Mouse (Mus musculus) testis, adult 2 months (tissue): Measurements from ENCODE around the gene Bckdhb. TPM values are rescaled to one million over a fixed set of nuclear protein-coding genes. Genes with fewer than 3 reads are reported as not detected.
"Not testable (repeated sequence)": the region's sequence is repeated elsewhere in the genome, so short reads cannot be mapped to it uniquely, and the experiment has no call there.

Experiments
- H3K27ac ChIP-seq: fragments of 200-500 bp; 2 replicates; pipeline ENCODE4 v1.5.1; 2012; ENCODE audit warnings: low read depth, low read length; ENCODE audit not compliant: control insufficient read depth, insufficient read depth
- H3K27me3 ChIP-seq: fragments of 200-500 bp; 2 replicates; pipeline ENCODE4 v1.6.1; 2012; ENCODE audit warnings: mild to moderate bottlenecking, low read length, moderate library complexity; ENCODE audit not compliant: control insufficient read depth, insufficient read depth
- H3K36me3 ChIP-seq: fragments of 200-500 bp; 2 replicates; pipeline ENCODE4 v1.6.1; 2012; ENCODE audit warnings: mild to moderate bottlenecking, low read length; ENCODE audit not compliant: control insufficient read depth, insufficient read depth
- H3K4me1 ChIP-seq: fragments of 200-500 bp; 2 replicates; pipeline ENCODE4 v1.6.1; 2012; ENCODE audit warnings: low read length; ENCODE audit not compliant: control insufficient read depth, insufficient read depth
- H3K4me3 ChIP-seq: fragments of 200-500 bp; 2 replicates; pipeline ENCODE4 v1.5.1; 2012; ENCODE audit warnings: low read depth, mild to moderate bottlenecking, low read length, moderate library complexity, mixed read lengths; ENCODE audit not compliant: control insufficient read depth
- CTCF ChIP-seq: fragments of 200-500 bp; IDR thresholded peaks from 2 replicates; pipeline ENCODE4 v1.5.1; 2012; ENCODE audit warnings: low read depth, mild to moderate bottlenecking, inconsistent platforms, low read length, moderate library complexity; ENCODE audit not compliant: control insufficient read depth, insufficient read depth, insufficient replicate concordance
- POLR2A ChIP-seq: fragments of 200-500 bp; IDR thresholded peaks from 2 replicates; pipeline ENCODE4 v1.6.1; 2012; ENCODE audit warnings: low read depth, mild to moderate bottlenecking, inconsistent platforms, low read length, moderate library complexity; ENCODE audit not compliant: control insufficient read depth
- polyA plus RNA-seq: library from polyadenylated mRNA; depleted of rRNA; stranded (reverse); fragments of >200 nt; gene quantifications from 2 replicates; pipeline ENCODE4 v1.2.3, GENCODE M21; 2012

Bckdhb gene
- polyA plus RNA-seq, 1 experiment = 4.6 TPM

DNA sequence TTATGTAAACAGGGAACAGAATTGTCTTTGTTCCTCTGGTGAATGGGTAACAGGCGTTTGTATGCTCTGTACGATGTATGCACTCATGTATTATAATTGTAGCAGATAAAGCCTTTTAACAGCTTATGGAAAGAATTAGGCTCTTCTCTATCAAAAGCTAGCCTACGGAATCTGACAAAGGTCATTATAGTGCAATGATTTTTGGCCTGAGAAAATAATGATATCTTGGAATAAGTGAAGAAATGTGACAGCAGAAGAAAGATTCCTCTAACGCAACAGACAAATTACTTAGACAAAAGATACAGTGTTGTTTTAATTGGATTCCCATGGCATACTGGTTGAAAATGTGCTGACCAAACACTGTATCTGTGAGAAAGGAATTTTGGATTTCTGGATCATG, 122.0 kb downstream of the Bckdhb start:
- H3K27ac ChIP-seq = no peak overlapping the region
- no peaks in the 10 kb centered on the region for H3K36me3 ChIP-seq
- TF ChIP-seq POLR2A = no peak
- no peak for TF ChIP-seq CTCF
- H3K4me3 ChIP-seq = no peak overlapping the region
- no peaks in the 10 kb centered on the region for H3K27me3 ChIP-seq
- H3K4me1 ChIP-seq = no peaks in the 10 kb centered on the region

DNA sequence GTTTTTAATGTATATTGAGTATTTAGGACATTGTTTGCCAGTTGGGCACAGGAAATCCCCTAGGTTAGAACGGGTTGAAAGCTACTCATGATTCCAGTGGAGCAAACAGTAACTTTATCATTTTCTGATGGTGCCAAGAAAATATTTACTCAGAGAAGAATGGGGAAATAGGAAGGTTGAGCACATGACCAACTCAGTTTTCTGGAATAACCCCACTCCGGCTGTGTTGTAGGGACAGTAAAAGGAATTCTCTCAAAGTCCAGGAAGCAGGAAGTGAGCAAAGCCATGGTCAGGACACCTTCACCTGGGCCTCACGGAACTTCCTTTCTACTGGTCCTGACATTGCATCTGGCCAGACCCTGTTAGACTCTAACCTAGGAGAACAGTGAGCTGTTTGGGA, 122.5 kb downstream of the Bckdhb start:
- Histone ChIP-seq H3K36me3 (no peaks in the 10 kb centered on the region), H3K27me3 (no peaks in the 10 kb centered on the region), H3K27ac (no peak overlapping the region), H3K4me1 (no peaks in the 10 kb centered on the region), H3K4me3 (no peak overlapping the region)
- TF ChIP-seq POLR2A = no peak
- TF ChIP-seq CTCF = no peak

DNA sequence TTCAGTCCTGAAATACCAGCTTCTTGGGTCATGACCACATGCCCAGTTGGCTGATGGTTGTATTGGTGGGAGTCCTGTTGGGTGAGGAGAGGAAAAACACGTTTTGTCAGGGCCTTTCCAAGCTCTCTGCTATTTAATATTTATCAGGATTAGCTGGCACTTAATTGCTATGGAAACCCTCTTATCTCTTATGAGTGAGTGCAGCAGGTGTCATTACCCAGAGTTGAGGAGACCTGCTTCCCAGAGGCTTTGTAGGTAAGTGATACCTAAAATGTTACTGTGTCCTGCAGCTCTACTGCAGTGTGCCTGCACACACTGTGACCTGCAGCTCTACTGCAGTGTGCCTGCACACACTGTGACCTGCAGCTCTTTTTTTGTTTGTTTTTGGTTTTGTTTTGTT, 124.2 kb downstream of the Bckdhb start:
- TF ChIP-seq CTCF (no peak), POLR2A (no peak)

GRCm38 (mm10) chr9:84050867-84051635, 126.1 kb downstream of the Bckdhb start:
- TF ChIP-seq CTCF = no peak
- no peak for TF ChIP-seq POLR2A
- Histone ChIP-seq H3K27ac (no peak overlapping the region), H3K4me1 (no peaks in the 10 kb centered on the region), H3K4me3 (no peak overlapping the region), H3K27me3 (no peaks in the 10 kb centered on the region), H3K36me3 (no peaks in the 10 kb centered on the region)

More for the DNA sequence above, 124.2 kb downstream of the Bckdhb start:
- H3K36me3 ChIP-seq = no peaks in the 10 kb centered on the region
- H3K27ac ChIP-seq = no peak overlapping the region
- no peaks in the 10 kb centered on the region for H3K27me3 ChIP-seq
- H3K4me3 ChIP-seq = no peak overlapping the region
- H3K4me1 ChIP-seq = no peaks in the 10 kb centered on the region

DNA sequence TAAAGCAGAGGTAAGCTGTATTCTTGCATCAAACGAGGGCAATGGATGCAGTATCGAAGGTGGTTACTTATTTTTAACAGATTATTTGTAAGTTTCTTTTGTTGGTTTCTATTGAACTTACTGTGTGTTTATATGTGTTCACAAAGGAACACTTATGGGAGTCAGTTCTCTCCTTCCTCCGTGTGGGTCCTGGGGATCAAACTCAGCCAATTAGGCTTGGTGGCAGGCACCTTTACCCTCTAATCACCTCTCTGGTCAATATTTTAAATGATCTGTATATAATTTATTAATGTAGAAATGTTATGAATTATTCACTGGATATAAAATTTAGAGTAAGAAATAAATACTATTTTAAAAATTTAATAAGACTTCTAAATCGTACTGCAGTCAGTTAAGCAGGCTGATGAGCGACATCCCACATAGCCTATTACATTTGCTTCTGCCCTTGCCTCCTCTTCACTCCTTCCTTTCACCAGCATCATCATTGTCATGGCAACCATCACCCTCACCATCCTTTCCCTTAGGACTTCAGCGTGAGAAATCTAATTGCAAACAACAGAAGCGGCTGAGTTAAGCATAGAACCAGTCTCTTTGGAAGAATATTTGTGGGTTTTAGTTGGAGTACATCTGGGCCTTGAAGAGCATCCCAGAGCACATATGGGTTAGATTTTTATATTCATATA, 130.3 kb downstream of the Bckdhb start:
- Histone ChIP-seq H3K4me3 (no peak overlapping the region), H3K27me3 (no peaks in the 10 kb centered on the region), H3K4me1 (no peaks in the 10 kb centered on the region), H3K36me3 (no peaks in the 10 kb centered on the region), H3K27ac (no peak overlapping the region)
- TF ChIP-seq POLR2A (no peak), CTCF (no peak)

GRCm38 (mm10) chr9:84060781-84061180, 135.8 kb downstream of the Bckdhb start:
- H3K4me1 ChIP-seq, H3K36me3 ChIP-seq, H3K27ac ChIP-seq, H3K27me3 ChIP-seq, H3K4me3 ChIP-seq: not testable (repeated sequence)

DNA sequence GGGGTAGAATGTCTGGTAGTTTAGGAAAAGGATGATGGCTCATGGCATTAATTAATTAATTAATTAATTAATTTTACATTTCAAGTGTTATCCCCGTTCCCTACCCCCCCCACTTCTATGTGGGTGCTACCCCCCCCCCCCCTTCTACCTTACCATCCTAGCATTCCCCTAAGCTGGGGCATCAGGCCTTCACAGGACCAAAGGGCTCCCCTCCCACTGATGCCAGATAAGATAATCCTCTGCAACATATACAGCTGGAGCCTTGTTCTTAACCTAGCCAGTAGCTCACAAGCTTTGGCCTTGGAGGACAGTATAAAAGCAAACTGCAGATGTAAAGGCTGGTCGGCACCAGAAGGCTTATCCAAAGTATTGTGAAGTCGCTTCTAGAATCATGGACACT, 138.7 kb downstream of the Bckdhb start:
- H3K27ac ChIP-seq = no peak overlapping the region
- TF ChIP-seq CTCF (no peak), POLR2A (no peak)

More for the DNA sequence above, 138.7 kb downstream of the Bckdhb start:
- H3K36me3 ChIP-seq = no peaks in the 10 kb centered on the region
- no peak overlapping the region for H3K4me3 ChIP-seq
- H3K27me3 ChIP-seq = no peaks in the 10 kb centered on the region
- no peaks in the 10 kb centered on the region for H3K4me1 ChIP-seq
